Mouse (Mus musculus) cortical plate, adult 2 months (tissue): ENCODE results near the gene Tm9sf4.

ENCODE experiments used
- CTCF ChIP-seq: fragments of 200-500 bp; IDR thresholded peaks from 2 replicates; pipeline ENCODE4 v1.5.1; 2011; ENCODE audit warnings: mild to moderate bottlenecking, control low read depth, low read length; ENCODE audit not compliant: insufficient read depth; ENCODE audit errors: extremely low read depth
- POLR2A ChIP-seq: fragments of 200-500 bp; IDR thresholded peaks from 2 replicates; pipeline ENCODE4 v1.6.1; 2011; ENCODE audit warnings: mild to moderate bottlenecking, low read length, control low read depth; ENCODE audit not compliant: insufficient read depth; ENCODE audit errors: extremely low read depth

DNA sequence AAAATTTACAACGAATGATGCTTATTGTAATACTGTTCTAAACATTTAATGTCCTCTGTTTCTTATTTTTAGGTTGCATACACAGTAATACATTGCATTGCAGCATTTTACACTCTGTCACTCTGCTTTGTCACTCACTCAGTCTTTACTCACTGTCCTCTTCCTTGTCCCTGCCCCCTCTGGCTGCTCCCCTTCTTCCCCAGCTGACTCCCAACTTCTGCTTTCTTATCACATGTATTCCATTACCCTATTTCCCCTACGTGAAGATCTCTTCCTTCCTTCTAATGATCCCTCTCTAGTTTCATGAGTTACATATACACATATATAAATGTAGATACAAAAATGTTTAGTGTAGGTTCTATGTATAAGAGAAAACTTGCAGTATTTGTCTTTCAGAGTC is 38.0 kb downstream of the Tm9sf4 start:
- TF ChIP-seq CTCF: no peak
- TF ChIP-seq POLR2A: no peak
